Mouse (Mus musculus) kidney, embryonic 16.5 days (tissue): ENCODE results near the gene Ndufv3. TPM values are rescaled to one million over a fixed set of nuclear protein-coding genes. Genes with fewer than 3 reads are reported as not detected.

Experiments used
- ATAC-seq: fragments of 200-750 bp; cut with Nextera tagmentation; 2 replicates; pipeline ENCODE4 v1.8.0; 2017; ENCODE audit warnings: moderate TSS enrichment; ENCODE audit not compliant: low FRiP score, low TSS enrichment
- H3K27ac ChIP-seq: fragments of 300-500 bp; sonication (generic); 2 replicates; pipeline ENCODE4 v1.5.1; 2014; ENCODE audit warnings: low read length
- H3K27me3 ChIP-seq: fragments of 300-500 bp; sonication (generic); 2 replicates; pipeline ENCODE4 v1.6.1; 2014; ENCODE audit warnings: low read length, control low read depth, mixed read lengths; ENCODE audit not compliant: insufficient read depth
- H3K36me3 ChIP-seq: fragments of 300-500 bp; sonication (generic); 2 replicates; pipeline ENCODE4 v1.6.1; 2014; ENCODE audit warnings: low read length, control low read depth, mixed read lengths; ENCODE audit not compliant: insufficient read depth
- H3K4me1 ChIP-seq: fragments of 300-500 bp; sonication (generic); 2 replicates; pipeline ENCODE4 v1.6.1; 2014; ENCODE audit warnings: low read length, control low read depth, mixed read lengths; ENCODE audit not compliant: insufficient read depth
- H3K4me2 ChIP-seq: fragments of 300-500 bp; sonication (generic); replicated peaks from 2 replicates; pipeline ENCODE4 v1.6.1; 2014; ENCODE audit warnings: low read depth, low read length
- H3K4me3 ChIP-seq: fragments of 300-500 bp; sonication (generic); 2 replicates; pipeline ENCODE4 v1.5.1; 2014; ENCODE audit warnings: mild to moderate bottlenecking, low read length
- H3K9ac ChIP-seq: fragments of 300-500 bp; sonication (generic); replicated peaks from 2 replicates; pipeline ENCODE4 v1.6.1; 2014; ENCODE audit warnings: low read length
- H3K9me3 ChIP-seq: fragments of 300-500 bp; sonication (generic); 2 replicates; pipeline ENCODE4 v1.6.1; 2016; ENCODE audit warnings: low read length, control low read depth
- WGBS: fragments of 180-500 bp; shearing (Covaris S2); extraction: QIAGEN DNeasy Blood & Tissue Kit; methylation state at CpG from one replicate; pipeline ENCODE4 v1.1.7; 2014; 5-methylcytosine and 5-hydroxymethylcytosine counted together
- polyA plus RNA-seq: library from polyadenylated mRNA; unstranded; fragments of >200 nt; fragmentation: Nextera tagmentation; extraction: Ambion mirVana; gene quantifications from 2 replicates; pipeline ENCODE4 v1.2.1, GENCODE M21; 2015

Gene Ndufv3
- polyA plus RNA-seq, 1 experiment from 2014 or later = 271 TPM

- ATAC-seq = no peak
- H3K9ac ChIP-seq = no peak overlapping the region
- no peaks in the 10 kb centered on the region for H3K4me1 ChIP-seq
- H3K9me3 ChIP-seq = no peaks in the 10 kb centered on the region
- H3K27me3 ChIP-seq = no peaks in the 10 kb centered on the region
- no peak overlapping the region for H3K4me3 ChIP-seq
- no peak overlapping the region for H3K27ac ChIP-seq
- H3K36me3 ChIP-seq = peaks cover 48% of the 10 kb centered on the region
- no peak overlapping the region for H3K4me2 ChIP-seq
- WGBS = 83% methylated on average over 1 of the region's 1 CpGs
These were observed 24.9 kb upstream of the Ndufv3 start for GRCm38 (mm10) chr17:31494989-31495388.

- Histone ChIP-seq H3K4me2 (no peak overlapping the region), H3K4me1 (no peaks in the 10 kb centered on the region), H3K27me3 (no peaks in the 10 kb centered on the region), H3K36me3 (peaks cover 70% of the 10 kb centered on the region), H3K9ac (no peak overlapping the region), H3K4me3 (no peak overlapping the region), H3K27ac (no peak overlapping the region), H3K9me3 (no peaks in the 10 kb centered on the region)
- 82% methylated on average over 6 of the region's 6 CpGs for WGBS
- ATAC-seq = no peak
These were observed 22.2 kb upstream of the Ndufv3 start for GRCm38 (mm10) chr17:31497726-31498125.

GRCm38 (mm10) chr17:31499725-31500124 lies 20.2 kb upstream of the Ndufv3 start:
- Histone ChIP-seq H3K4me3 (no peak overlapping the region), H3K9ac (no peak overlapping the region), H3K9me3 (no peaks in the 10 kb centered on the region), H3K36me3 (peaks cover 89% of the 10 kb centered on the region), H3K4me1 (peaks cover 9% of the 10 kb centered on the region), H3K4me2 (no peak overlapping the region), H3K27ac (no peak overlapping the region), H3K27me3 (no peaks in the 10 kb centered on the region)
- no peak for ATAC-seq
- 94% methylated on average over 12 of the region's 12 CpGs for WGBS

GRCm38 (mm10) chr17:31500416-31500815 lies 19.5 kb upstream of the Ndufv3 start:
- no peak overlapping the region for H3K9ac ChIP-seq
- 89% methylated on average over 8 of the region's 8 CpGs for WGBS
- ATAC-seq = no peak
- no peak overlapping the region for H3K4me2 ChIP-seq
- no peak overlapping the region for H3K4me3 ChIP-seq
- no peaks in the 10 kb centered on the region for H3K27me3 ChIP-seq
- no peak overlapping the region for H3K27ac ChIP-seq
- H3K9me3 ChIP-seq = no peaks in the 10 kb centered on the region
- H3K4me1 ChIP-seq = peaks cover 16% of the 10 kb centered on the region
- H3K36me3 ChIP-seq = peaks cover 85% of the 10 kb centered on the region

- H3K4me2 ChIP-seq = no peak overlapping the region
- no peak overlapping the region for H3K4me3 ChIP-seq
- peaks cover 80% of the 10 kb centered on the region for H3K36me3 ChIP-seq
- ATAC-seq = no peak
- H3K9ac ChIP-seq = no peak overlapping the region
- H3K9me3 ChIP-seq = no peaks in the 10 kb centered on the region
- H3K4me1 ChIP-seq = peaks cover 20% of the 10 kb centered on the region
- H3K27ac ChIP-seq = no peak overlapping the region
- WGBS = 70% methylated on average over 3 of the region's 3 CpGs
- H3K27me3 ChIP-seq = no peaks in the 10 kb centered on the region
These were observed 19.0 kb upstream of the Ndufv3 start for GRCm38 (mm10) chr17:31500908-31501307.

GRCm38 (mm10) chr17:31502261-31502927 lies 17.5 kb upstream of the Ndufv3 start:
- H3K9me3 ChIP-seq = no peaks in the 10 kb centered on the region
- no peak overlapping the region for H3K27ac ChIP-seq
- H3K4me2 ChIP-seq = no peak overlapping the region
- ATAC-seq = no peak
- H3K9ac ChIP-seq = no peak overlapping the region
- H3K4me3 ChIP-seq = no peak overlapping the region
- peaks cover 22% of the 10 kb centered on the region for H3K4me1 ChIP-seq
- WGBS = 94% methylated on average over 12 of the region's 12 CpGs
- H3K36me3 ChIP-seq = peaks cover 73% of the 10 kb centered on the region
- no peaks in the 10 kb centered on the region for H3K27me3 ChIP-seq

- Histone ChIP-seq H3K9me3 (no peaks in the 10 kb centered on the region), H3K27ac (no peak overlapping the region), H3K9ac (no peak overlapping the region), H3K4me2 (no peak overlapping the region), H3K36me3 (peaks cover 69% of the 10 kb centered on the region), H3K4me3 (no peak overlapping the region), H3K4me1 (peaks cover 22% of the 10 kb centered on the region), H3K27me3 (no peaks in the 10 kb centered on the region)
- WGBS = 96% methylated on average over 12 of the region's 12 CpGs
- no peak for ATAC-seq
These were observed 16.6 kb upstream of the Ndufv3 start for GRCm38 (mm10) chr17:31503337-31503736.

GRCm38 (mm10) chr17:31503936-31504335 lies 16.0 kb upstream of the Ndufv3 start:
- Histone ChIP-seq H3K27ac (no peak overlapping the region; the same call in 1 of the 2 replicates), H3K4me1 (peaks cover 22% of the 10 kb centered on the region), H3K36me3 (peaks cover 67% of the 10 kb centered on the region), H3K9me3 (no peaks in the 10 kb centered on the region), H3K27me3 (no peaks in the 10 kb centered on the region), H3K9ac (no peak overlapping the region), H3K4me3 (no peak overlapping the region), H3K4me2 (no peak overlapping the region)
- WGBS = 87% methylated on average over 2 of the region's 2 CpGs
- no peak for ATAC-seq

GRCm38 (mm10) chr17:31505013-31505412 lies 14.9 kb upstream of the Ndufv3 start:
- no peaks in the 10 kb centered on the region for H3K9me3 ChIP-seq
- peaks cover 22% of the 10 kb centered on the region for H3K4me1 ChIP-seq
- ATAC-seq = peak; percentile 66
- H3K27me3 ChIP-seq = no peaks in the 10 kb centered on the region
- no peak overlapping the region for H3K4me3 ChIP-seq
- peak overlapping the region; percentile 11; the same call in 1 of the 2 replicates for H3K4me2 ChIP-seq
- peak overlapping the region; percentile 35; the same call in 1 of the 2 replicates for H3K9ac ChIP-seq
- H3K27ac ChIP-seq = peak overlapping the region; percentile 68
- WGBS = 42% methylated on average over 5 of the region's 5 CpGs
- peaks cover 68% of the 10 kb centered on the region for H3K36me3 ChIP-seq

- H3K36me3 ChIP-seq = peaks cover 59% of the 10 kb centered on the region
These were observed 13.6 kb upstream of the Ndufv3 start for GRCm38 (mm10) chr17:31506282-31506681.

More at GRCm38 (mm10) chr17:31506282-31506681, 13.6 kb upstream of the Ndufv3 start:
- no peak overlapping the region for H3K4me2 ChIP-seq
- 73% methylated on average over 7 of the region's 7 CpGs for WGBS
- ATAC-seq = peak; percentile 67
- no peak overlapping the region for H3K9ac ChIP-seq
- H3K27me3 ChIP-seq = no peaks in the 10 kb centered on the region
- no peaks in the 10 kb centered on the region for H3K9me3 ChIP-seq
- no peak overlapping the region for H3K4me3 ChIP-seq
- peak overlapping the region; percentile 68; the same call in 1 of the 2 replicates for H3K27ac ChIP-seq
- H3K4me1 ChIP-seq = peaks cover 27% of the 10 kb centered on the region
